Mouse (Mus musculus) thymus, adult 2 months (tissue): ENCODE data around the gene Col11a1.

Source experiments
- CTCF ChIP-seq: fragments of 200-500 bp; IDR thresholded peaks from 2 replicates; pipeline ENCODE4 v1.5.1; 2012; ENCODE audit warnings: mild to moderate bottlenecking, control low read depth, low read length, moderate library complexity, borderline replicate concordance; ENCODE audit not compliant: control insufficient read depth, poor library complexity, insufficient read depth; ENCODE audit errors: extremely low read depth
- POLR2A ChIP-seq: fragments of 200-500 bp; IDR thresholded peaks from 2 replicates; pipeline ENCODE4 v1.6.1; 2012; ENCODE audit warnings: mild to moderate bottlenecking, low read length, control low read depth, moderate library complexity; ENCODE audit not compliant: control insufficient read depth, poor library complexity, insufficient read depth; ENCODE audit errors: extremely low read depth

DNA sequence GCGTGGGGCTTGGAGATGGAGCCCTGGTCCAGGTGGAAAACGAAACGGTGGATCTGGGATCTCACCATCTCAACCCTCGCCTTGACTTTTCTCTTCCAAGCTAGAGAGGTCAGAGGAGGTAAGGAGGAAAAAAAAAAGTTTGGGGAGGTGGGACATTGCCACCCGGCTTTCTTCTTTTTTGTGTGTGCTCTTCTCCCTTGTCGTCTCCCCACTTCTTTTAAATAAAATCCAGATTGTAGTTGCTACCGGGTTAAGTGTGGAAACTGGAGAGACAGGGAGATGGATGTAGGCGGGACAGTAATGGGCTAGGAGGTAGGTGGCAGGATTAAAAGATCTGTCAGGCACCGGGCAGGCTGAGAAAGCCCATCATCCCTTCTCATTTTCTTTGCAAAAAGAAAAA lies 546 bp downstream of the Col11a1 start:
- TF ChIP-seq CTCF (no peak), POLR2A (no peak)
